Mouse (Mus musculus) brain, embryonic 14.5 days (tissue): ENCODE results near the gene Rmdn3. TPM values are rescaled to one million over a fixed set of nuclear protein-coding genes. Genes with fewer than 3 reads are reported as not detected.

Source experiments
- DNase-seq: peaks from one replicate; pipeline ENCODE4 v3.0.0-alpha.2; 2011; ENCODE audit warnings: low read depth
- CTCF ChIP-seq: fragments of 200-500 bp; IDR thresholded peaks from 2 replicates; pipeline ENCODE4 v1.5.1; 2012; ENCODE audit warnings: inconsistent platforms, mild to moderate bottlenecking, moderate library complexity, borderline replicate concordance; ENCODE audit not compliant: insufficient read depth, insufficient read length; ENCODE audit errors: extremely low read depth
- POLR2A ChIP-seq: fragments of 200-500 bp; IDR thresholded peaks from 2 replicates; pipeline ENCODE4 v1.6.1; 2012; ENCODE audit warnings: mild to moderate bottlenecking, inconsistent platforms, borderline replicate concordance; ENCODE audit not compliant: poor library complexity, insufficient read depth, insufficient read length, severe bottlenecking; ENCODE audit errors: extremely low read depth
- polyA plus RNA-seq: library from polyadenylated mRNA; depleted of rRNA; stranded (reverse); fragments of >200 nt; gene quantifications from 2 replicates; pipeline ENCODE4 v1.2.3, GENCODE M21; 2012; rRNA removed

Rmdn3 gene
- polyA plus RNA-seq, 1 experiment = 35.3 TPM

- no peak for TF ChIP-seq POLR2A
- TF ChIP-seq CTCF = no peak
- DNase-seq = no peak
These were observed 9.6 kb downstream of the Rmdn3 start for GRCm38 (mm10) chr2:119147160-119147678.

GRCm38 (mm10) chr2:119146435-119146834 lies 10.4 kb downstream of the Rmdn3 start:
- TF ChIP-seq POLR2A = no peak
- no peak for TF ChIP-seq CTCF
- DNase-seq = no peak

- no peak for DNase-seq
- no peak for TF ChIP-seq POLR2A
- TF ChIP-seq CTCF = peak; percentile 23; the same call in 1 of the 2 replicates
These were observed 11.6 kb downstream of the Rmdn3 start for GRCm38 (mm10) chr2:119145199-119145598.

DNA sequence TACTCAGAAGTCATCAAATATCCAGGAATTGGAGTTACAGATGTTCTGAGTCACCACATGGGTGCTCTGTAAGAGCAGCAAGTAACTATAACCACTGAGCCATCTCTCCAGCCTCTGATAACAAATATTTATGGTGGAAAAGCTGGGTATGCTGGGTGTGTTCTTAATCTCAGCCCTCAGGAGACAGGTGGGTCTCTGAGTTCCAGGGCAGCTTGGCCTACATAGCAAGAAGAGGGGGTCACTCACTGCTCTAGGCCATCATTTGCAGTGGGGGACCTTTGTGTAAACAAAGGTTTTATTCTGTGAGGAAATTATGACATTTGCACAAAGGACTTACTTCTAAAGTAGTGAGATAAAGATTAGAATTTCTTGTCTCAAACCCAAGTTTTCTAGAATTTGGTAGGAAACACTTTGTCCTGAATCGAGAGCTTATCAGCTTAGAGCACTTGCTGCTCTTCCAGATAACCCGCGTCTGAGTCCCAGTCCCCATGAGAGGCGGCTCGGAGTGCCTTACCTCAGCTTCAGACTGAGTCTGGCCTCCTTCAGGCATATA lies 20.4 kb downstream of the Rmdn3 start:
- DNase-seq = no peak
- no peak for TF ChIP-seq CTCF
- TF ChIP-seq POLR2A = no peak

DNA sequence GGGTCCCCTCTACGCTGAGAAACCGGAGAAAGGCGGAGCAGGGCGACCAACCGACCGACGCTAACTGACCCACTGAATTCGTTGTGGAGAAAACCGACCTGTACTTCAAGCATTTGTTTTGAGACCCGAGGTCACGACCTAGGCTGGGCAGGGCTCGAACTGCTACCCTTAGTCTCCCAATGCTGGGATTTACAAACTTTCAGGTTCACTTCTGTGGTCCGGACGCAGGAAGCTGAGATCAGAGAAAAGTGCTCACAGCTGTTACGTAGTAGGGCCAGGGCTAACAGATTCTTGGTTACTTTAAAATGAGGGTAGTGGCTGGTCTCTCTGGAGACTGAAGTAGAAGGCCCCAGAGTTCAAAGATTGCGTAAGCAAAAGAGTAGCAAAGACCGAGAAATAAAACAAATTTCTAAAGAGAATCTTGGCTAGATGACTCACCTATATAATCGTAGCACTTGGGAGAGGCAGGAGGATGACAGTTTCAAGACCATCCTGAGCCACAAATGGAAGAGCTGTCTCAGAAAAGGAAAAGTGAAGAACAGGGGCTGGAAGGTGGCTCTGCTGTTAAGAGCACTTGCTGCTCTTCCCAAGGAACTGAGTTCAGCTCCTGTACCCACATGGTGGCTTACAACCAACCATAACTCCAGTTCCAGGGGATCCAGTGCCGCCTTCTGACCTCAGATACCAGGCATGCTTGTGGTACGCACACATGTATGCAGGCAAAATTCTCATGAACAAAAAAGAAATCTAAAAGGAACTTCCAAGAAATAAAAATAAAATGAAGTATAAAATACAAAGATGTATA lies 43.5 kb downstream of the Rmdn3 start:
- DNase-seq = no peak
- TF ChIP-seq CTCF = no peak
- no peak for TF ChIP-seq POLR2A

- peak; percentile 95 for DNase-seq
- peak; percentile 13; the same call in 1 of the 2 replicates for TF ChIP-seq POLR2A
- no peak for TF ChIP-seq CTCF
These were observed 44.3 kb downstream of the Rmdn3 start, which contains the start of gene Rad51 for GRCm38 (mm10) chr2:119112438-119113112. Gene Rad51 (plus strand): TSS chr2:119112793.

GRCm38 (mm10) chr2:119111060-119111459 lies 45.8 kb downstream of the Rmdn3 start:
- TF ChIP-seq CTCF (no peak), POLR2A (no peak)
- DNase-seq = no peak

GRCm38 (mm10) chr2:119108554-119108953 lies 48.3 kb downstream of the Rmdn3 start:
- DNase-seq = no peak
- TF ChIP-seq POLR2A (no peak), CTCF (no peak)

- DNase-seq = no peak
- TF ChIP-seq CTCF (no peak), POLR2A (no peak)
These were observed 50.3 kb downstream of the Rmdn3 start for GRCm38 (mm10) chr2:119106583-119106982.

DNA sequence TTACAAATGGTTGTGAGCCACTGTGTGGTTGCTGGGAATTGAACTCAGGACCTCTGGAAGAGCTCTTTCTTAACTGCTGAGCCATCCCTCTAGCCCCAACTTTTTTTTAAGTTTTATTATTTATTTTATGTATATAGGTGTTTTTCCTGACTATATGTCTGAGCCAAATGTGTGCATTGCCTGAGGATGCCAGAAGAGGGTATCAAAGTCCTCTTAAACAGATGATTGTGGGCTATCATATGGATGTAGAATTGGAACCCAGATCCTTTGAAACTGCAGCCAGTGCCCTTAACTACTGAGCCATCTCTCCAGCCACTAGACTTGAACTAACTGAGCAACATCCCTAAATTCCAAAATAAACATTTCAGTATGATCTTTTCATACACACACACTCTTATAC lies 55.3 kb downstream of the Rmdn3 start:
- TF ChIP-seq CTCF (no peak), POLR2A (no peak)
- no peak for DNase-seq

Other genes with a start within 250 kb of the Rmdn3 start
- 8.4 and 10.7 TPM in 2 replicates for gene Chst14, start 230.5 kb downstream of the Rmdn3 start, polyA plus RNA-seq
- gene Ccdc32, start 127.6 kb downstream of the Rmdn3 start, polyA plus RNA-seq = 20.9 and 23.0 TPM in 2 replicates
- gene Rpusd2, start 122.2 kb downstream of the Rmdn3 start, polyA plus RNA-seq = 8.0 and 8.4 TPM in 2 replicates
- gene Knl1, start 109.9 kb downstream of the Rmdn3 start, polyA plus RNA-seq = 2.4 and 3.3 TPM in 2 replicates
- gene Rad51, start 44.2 kb downstream of the Rmdn3 start, polyA plus RNA-seq = 11.9 and 16.4 TPM in 2 replicates
- gene Gchfr, start 10.7 kb upstream of the Rmdn3 start, polyA plus RNA-seq = 5.3 and 6.3 TPM in 2 replicates
- 0.03 TPM in 2 replicates for gene Gm14137, start 17.5 kb upstream of the Rmdn3 start, polyA plus RNA-seq
- 69.2 and 132 TPM in 2 replicates for gene Zfyve19, start 51.6 kb upstream of the Rmdn3 start, polyA plus RNA-seq
- gene Dnajc17, start 51.8 kb upstream of the Rmdn3 start, polyA plus RNA-seq = 25.7 and 32.4 TPM in 2 replicates
- gene Ppp1r14d, start 72.9 kb upstream of the Rmdn3 start, polyA plus RNA-seq = not detected in 2 replicates
- 1.5 and 1.6 TPM in 2 replicates for gene Spint1, start 80.3 kb upstream of the Rmdn3 start, polyA plus RNA-seq
- gene Rhov, start 114.2 kb upstream of the Rmdn3 start, polyA plus RNA-seq = 9.1 and 13.5 TPM in 2 replicates
- 26.0 and 28.6 TPM in 2 replicates for gene Vps18, start 131.7 kb upstream of the Rmdn3 start, polyA plus RNA-seq
- 5.9 and 9.0 TPM in 2 replicates for gene Dll4, start 168.8 kb upstream of the Rmdn3 start, polyA plus RNA-seq
- 5.4 and 6.1 TPM in 2 replicates for gene Chac1, start 194.2 kb upstream of the Rmdn3 start, polyA plus RNA-seq